Mouse (Mus musculus): ENCODE results near the gene Gdpd5. TPM values are rescaled to one million over a fixed set of nuclear protein-coding genes. Genes with fewer than 3 reads are reported as not detected.

Gene Gdpd5
- polyA plus RNA-seq, 1 experiment, result 18.5 TPM

DNA sequence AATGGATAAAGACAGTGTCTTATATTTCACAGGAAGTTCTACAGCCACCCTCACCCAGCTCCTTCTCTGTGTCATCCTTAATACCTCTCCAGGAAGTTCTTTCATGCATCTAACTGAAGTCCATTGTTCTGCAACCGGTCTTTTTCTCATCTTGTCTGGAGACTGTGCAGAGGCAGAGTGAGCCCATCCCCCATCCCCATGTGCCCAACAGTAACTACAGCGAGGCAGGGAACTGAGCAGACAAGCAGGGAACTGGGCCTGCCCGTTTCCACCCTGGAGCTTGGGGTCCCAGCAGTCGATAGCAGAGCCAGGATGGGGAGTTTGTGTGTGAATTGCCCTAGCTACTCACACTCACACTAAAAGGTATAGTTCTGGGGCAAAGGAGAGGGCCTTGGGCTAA, 9.3 kb downstream of the Gdpd5 start:
- no peaks in the 10 kb centered on the region for H3K4me1 ChIP-seq (replicated peaks; ENCODE audit: control insufficient read depth, insufficient read depth, low read length)
- DNase-seq, result no peak
- H3K27ac ChIP-seq (ENCODE audit: control insufficient read depth, insufficient read depth, low read length), result no peak overlapping the region
- TF ChIP-seq CTCF (IDR thresholded peaks at IDR 0.05; ENCODE audit: borderline replicate concordance, control insufficient read depth, extremely low read depth, insufficient read depth, low read length, poor library complexity) (no peak), POLR2A (IDR thresholded peaks at IDR 0.05; ENCODE audit: control insufficient read depth, extremely low read depth, insufficient read depth, low read length, poor library complexity) (no peak)
- H3K4me3 ChIP-seq (ENCODE audit: control insufficient read depth, insufficient read depth, low read length), result no peak overlapping the region
- 96% methylated on average over 4 of the region's 4 CpGs for WGBS
- no peaks in the 10 kb centered on the region for H3K36me3 ChIP-seq (ENCODE audit: control insufficient read depth, insufficient read depth, low read length)
- no peaks in the 10 kb centered on the region for H3K27me3 ChIP-seq (ENCODE audit: control insufficient read depth, insufficient read depth, low read length)

DNA sequence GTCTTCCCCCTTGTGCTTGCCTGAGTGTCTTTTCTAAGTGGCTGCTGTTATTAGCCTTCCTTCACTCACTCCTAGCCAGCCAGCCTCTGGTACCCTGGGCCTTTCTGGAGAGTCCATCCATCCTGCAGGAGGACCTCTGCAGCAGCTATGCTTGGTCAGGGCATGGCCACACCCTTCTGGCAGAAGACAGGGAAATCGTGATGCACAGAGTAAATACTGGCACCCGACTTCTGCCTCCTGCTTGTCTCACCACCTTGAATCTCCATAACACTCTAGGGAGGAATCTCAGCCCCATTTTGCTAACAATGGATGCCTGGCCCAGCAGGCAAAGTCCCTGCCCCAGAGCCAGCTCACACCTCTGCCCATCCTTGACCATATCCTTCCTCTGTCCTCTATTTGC, 11.5 kb downstream of the Gdpd5 start:
- TF ChIP-seq POLR2A (IDR thresholded peaks at IDR 0.05; ENCODE audit: control insufficient read depth, extremely low read depth, insufficient read depth, low read length, poor library complexity), result no peak
- no peak for TF ChIP-seq CTCF (IDR thresholded peaks at IDR 0.05; ENCODE audit: borderline replicate concordance, control insufficient read depth, extremely low read depth, insufficient read depth, low read length, poor library complexity)

DNA sequence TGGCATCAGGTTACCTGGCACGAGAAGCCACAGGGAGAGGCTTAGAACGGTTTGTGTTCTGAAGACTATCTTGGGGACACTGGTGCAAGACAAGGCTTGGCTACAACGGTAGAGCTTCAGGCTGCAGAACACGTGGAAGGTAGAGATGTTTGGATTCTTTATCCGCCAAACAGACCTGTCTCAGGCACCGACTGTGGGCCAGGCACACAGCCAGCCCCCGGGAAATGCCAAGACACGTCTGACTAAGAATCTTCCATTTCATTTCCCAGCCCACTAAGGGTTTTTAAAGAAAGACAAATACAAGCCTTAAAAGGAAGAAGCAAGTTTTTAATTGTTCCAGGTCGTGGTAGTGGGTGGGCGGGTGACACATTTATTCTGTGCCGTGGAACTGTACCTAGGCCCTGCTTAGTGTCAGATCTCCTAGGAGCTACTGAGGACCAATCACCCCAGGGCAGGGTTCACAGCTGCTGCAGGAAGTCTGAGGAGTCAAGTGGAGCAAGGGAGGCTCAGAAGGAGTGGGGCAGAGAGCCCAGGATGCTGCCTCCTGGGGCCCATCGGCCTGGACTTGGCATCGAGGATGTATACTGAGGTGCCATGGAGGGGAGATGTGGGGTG, 12.6 kb downstream of the Gdpd5 start:
- no peak for DNase-seq
- TF ChIP-seq CTCF (IDR thresholded peaks at IDR 0.05; ENCODE audit: borderline replicate concordance, control insufficient read depth, extremely low read depth, insufficient read depth, low read length, poor library complexity) (no peak), POLR2A (IDR thresholded peaks at IDR 0.05; ENCODE audit: control insufficient read depth, extremely low read depth, insufficient read depth, low read length, poor library complexity) (no peak)
- WGBS, result 91% methylated on average over 13 of the region's 13 CpGs
- Histone ChIP-seq H3K4me1 (replicated peaks; ENCODE audit: control insufficient read depth, insufficient read depth, low read length) (no peaks in the 10 kb centered on the region), H3K36me3 (ENCODE audit: control insufficient read depth, insufficient read depth, low read length) (no peaks in the 10 kb centered on the region), H3K27me3 (ENCODE audit: control insufficient read depth, insufficient read depth, low read length) (no peaks in the 10 kb centered on the region), H3K27ac (ENCODE audit: control insufficient read depth, insufficient read depth, low read length) (no peak overlapping the region), H3K4me3 (ENCODE audit: control insufficient read depth, insufficient read depth, low read length) (no peak overlapping the region)

More for the DNA sequence above, 11.5 kb downstream of the Gdpd5 start:
- H3K4me1 ChIP-seq (replicated peaks; ENCODE audit: control insufficient read depth, insufficient read depth, low read length), result no peaks in the 10 kb centered on the region
- no peaks in the 10 kb centered on the region for H3K36me3 ChIP-seq (ENCODE audit: control insufficient read depth, insufficient read depth, low read length)
- no peak overlapping the region for H3K27ac ChIP-seq (ENCODE audit: control insufficient read depth, insufficient read depth, low read length)
- WGBS, result 78% methylated on average over 2 of the region's 2 CpGs
- no peaks in the 10 kb centered on the region for H3K27me3 ChIP-seq (ENCODE audit: control insufficient read depth, insufficient read depth, low read length)
- DNase-seq, result no peak
- H3K4me3 ChIP-seq (ENCODE audit: control insufficient read depth, insufficient read depth, low read length), result no peak overlapping the region

DNA sequence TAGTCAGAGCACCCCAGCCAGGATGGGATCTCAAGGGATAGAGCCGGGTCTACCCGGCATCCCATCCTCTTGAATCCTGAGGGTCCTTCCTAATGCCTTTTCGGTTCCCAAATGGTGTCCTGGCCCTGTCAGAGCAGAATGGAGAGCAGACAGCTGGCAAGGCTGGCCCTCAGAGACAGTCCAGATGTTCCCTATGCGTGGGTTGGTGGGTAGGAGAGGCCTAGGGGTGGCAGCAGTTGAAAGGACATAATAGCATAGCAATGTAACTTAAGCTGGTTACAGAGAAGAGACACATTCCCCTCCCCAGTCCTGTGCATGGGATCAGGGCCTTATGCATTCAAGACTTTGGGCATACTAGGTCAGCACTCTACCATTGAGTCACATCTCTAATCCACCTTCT, 14.2 kb downstream of the Gdpd5 start:
- Histone ChIP-seq H3K4me1 (replicated peaks; ENCODE audit: control insufficient read depth, insufficient read depth, low read length) (no peaks in the 10 kb centered on the region), H3K27ac (ENCODE audit: control insufficient read depth, insufficient read depth, low read length) (no peak overlapping the region), H3K27me3 (ENCODE audit: control insufficient read depth, insufficient read depth, low read length) (no peaks in the 10 kb centered on the region), H3K36me3 (ENCODE audit: control insufficient read depth, insufficient read depth, low read length) (no peaks in the 10 kb centered on the region), H3K4me3 (ENCODE audit: control insufficient read depth, insufficient read depth, low read length) (no peak overlapping the region)
- DNase-seq, result no peak
- no peak for TF ChIP-seq POLR2A (IDR thresholded peaks at IDR 0.05; ENCODE audit: control insufficient read depth, extremely low read depth, insufficient read depth, low read length, poor library complexity)
- 89% methylated on average over 4 of the region's 4 CpGs for WGBS

DNA sequence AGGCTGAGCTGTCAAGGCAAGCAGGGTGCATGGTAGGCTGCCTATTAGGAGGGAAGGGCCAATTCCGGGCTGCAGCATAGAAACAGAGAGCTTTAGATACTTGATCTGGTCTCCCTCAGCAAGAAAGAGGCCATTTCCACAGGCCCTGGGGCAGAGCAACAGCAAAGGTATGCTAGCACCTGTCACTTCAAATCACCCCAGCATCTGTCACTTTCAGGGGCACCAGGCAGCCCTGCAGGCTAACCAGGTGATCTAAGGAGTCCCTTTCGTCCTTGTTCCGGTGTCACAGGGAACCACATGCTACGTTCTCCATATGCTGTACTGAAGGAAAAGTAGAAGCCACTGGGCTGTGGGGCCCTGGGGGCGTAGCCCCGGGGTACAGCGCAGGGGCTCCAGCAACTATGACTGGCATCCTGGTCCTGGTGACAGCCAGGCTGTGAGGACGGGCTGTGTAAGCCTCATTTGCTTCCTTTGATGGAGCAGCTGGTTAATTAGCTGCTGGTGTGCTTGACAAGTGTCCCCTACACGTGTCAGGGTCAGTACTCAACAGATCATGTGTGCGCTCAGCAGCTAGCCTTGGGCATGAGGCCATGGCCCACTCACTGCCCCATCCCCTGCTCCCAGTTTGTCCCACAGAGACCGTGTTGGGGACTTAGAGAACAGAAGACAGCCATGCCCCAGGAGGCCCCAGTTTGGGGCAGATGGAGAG, 14.8 kb downstream of the Gdpd5 start:
- 91% methylated on average over 11 of the region's 11 CpGs for WGBS
- no peaks in the 10 kb centered on the region for H3K27me3 ChIP-seq (ENCODE audit: control insufficient read depth, insufficient read depth, low read length)
- no peak overlapping the region for H3K4me3 ChIP-seq (ENCODE audit: control insufficient read depth, insufficient read depth, low read length)
- TF ChIP-seq CTCF (IDR thresholded peaks at IDR 0.05; ENCODE audit: borderline replicate concordance, control insufficient read depth, extremely low read depth, insufficient read depth, low read length, poor library complexity) (no peak), POLR2A (IDR thresholded peaks at IDR 0.05; ENCODE audit: control insufficient read depth, extremely low read depth, insufficient read depth, low read length, poor library complexity) (no peak)
- no peak for DNase-seq
- H3K27ac ChIP-seq (ENCODE audit: control insufficient read depth, insufficient read depth, low read length), result no peak overlapping the region
- H3K36me3 ChIP-seq (ENCODE audit: control insufficient read depth, insufficient read depth, low read length), result no peaks in the 10 kb centered on the region
- no peaks in the 10 kb centered on the region for H3K4me1 ChIP-seq (replicated peaks; ENCODE audit: control insufficient read depth, insufficient read depth, low read length)

DNA sequence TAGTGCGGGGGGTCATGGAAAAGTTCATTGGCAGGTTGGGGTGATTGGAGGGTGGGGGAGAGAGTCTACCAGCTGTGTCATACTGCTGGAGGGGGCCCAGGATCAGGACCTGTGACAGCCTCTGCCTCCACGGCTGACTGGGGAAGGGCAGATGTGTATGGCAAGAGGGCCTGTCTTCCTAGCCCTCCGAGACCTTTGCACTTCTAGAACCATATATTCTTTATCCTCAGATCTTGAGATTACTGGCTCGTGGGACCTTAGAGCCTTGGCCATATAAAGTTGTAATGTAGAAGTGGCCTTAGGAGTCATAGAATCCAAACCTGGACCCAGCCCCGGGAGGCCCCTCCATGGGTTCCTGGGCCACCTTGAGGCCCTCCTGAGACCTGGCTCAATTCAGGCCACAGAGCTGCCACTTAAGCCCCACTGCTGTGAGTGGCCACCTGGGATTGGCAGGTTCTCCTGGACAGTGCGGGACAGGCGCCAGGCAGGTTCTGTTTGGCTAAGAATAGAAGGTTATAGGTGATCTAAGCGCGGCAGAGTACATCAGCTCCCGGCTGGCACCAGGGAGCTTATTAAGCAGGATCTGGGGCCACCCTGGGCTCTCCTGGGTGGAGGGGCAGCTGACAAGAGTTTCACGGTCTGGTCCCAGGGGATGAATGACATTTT, 15.9 kb downstream of the Gdpd5 start:
- H3K36me3 ChIP-seq (ENCODE audit: control insufficient read depth, insufficient read depth, low read length), result no peaks in the 10 kb centered on the region
- no peak for DNase-seq
- TF ChIP-seq POLR2A (IDR thresholded peaks at IDR 0.05; ENCODE audit: control insufficient read depth, extremely low read depth, insufficient read depth, low read length, poor library complexity), result no peak
- TF ChIP-seq CTCF (IDR thresholded peaks at IDR 0.05; ENCODE audit: borderline replicate concordance, control insufficient read depth, extremely low read depth, insufficient read depth, low read length, poor library complexity), result no peak
- H3K4me3 ChIP-seq (ENCODE audit: control insufficient read depth, insufficient read depth, low read length), result no peak overlapping the region
- H3K4me1 ChIP-seq (replicated peaks; ENCODE audit: control insufficient read depth, insufficient read depth, low read length), result no peaks in the 10 kb centered on the region
- H3K27me3 ChIP-seq (ENCODE audit: control insufficient read depth, insufficient read depth, low read length), result no peaks in the 10 kb centered on the region
- 97% methylated on average over 11 of the region's 11 CpGs for WGBS
- H3K27ac ChIP-seq (ENCODE audit: control insufficient read depth, insufficient read depth, low read length), result no peak overlapping the region
